Mouse (Mus musculus) effector memory CD4-positive, alpha-beta T cell, adult 7 months (primary cell): Measurements from ENCODE around the gene Grap2. TPM values are rescaled to one million over a fixed set of nuclear protein-coding genes. Genes with fewer than 3 reads are reported as not detected.

Source experiments
- polyA plus RNA-seq: library from polyadenylated mRNA; unstranded; fragments of 100-300 nt; shearing (Covaris generic); gene quantifications from one replicate; pipeline ENCODE4 v1.2.1, GENCODE M21; 2017

The Grap2 gene
- 106 TPM for polyA plus RNA-seq

DNA sequence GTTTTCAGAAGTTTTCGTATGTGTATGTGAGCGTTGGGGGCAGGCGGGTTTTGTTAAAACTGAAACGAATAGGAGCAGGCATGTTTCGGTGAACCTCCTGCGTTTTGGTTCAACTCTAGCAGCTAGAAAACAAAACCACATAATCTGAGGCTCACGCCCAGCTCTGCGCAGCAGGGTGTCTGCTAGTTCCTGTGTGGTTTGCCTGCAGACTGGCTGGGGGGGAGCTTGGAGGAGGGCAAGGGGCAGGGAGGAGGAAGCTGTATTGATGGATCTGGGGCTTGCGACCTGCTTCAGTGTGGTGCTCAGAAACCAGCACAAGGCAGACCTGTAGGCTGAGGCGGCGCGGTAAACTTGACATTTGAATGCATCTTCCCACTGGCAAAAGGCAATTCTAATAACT lies at the start of gene Grap2:
TSS of gene Grap2 (plus strand) at position 304 of the 400 bp plus-strand sequence.

DNA sequence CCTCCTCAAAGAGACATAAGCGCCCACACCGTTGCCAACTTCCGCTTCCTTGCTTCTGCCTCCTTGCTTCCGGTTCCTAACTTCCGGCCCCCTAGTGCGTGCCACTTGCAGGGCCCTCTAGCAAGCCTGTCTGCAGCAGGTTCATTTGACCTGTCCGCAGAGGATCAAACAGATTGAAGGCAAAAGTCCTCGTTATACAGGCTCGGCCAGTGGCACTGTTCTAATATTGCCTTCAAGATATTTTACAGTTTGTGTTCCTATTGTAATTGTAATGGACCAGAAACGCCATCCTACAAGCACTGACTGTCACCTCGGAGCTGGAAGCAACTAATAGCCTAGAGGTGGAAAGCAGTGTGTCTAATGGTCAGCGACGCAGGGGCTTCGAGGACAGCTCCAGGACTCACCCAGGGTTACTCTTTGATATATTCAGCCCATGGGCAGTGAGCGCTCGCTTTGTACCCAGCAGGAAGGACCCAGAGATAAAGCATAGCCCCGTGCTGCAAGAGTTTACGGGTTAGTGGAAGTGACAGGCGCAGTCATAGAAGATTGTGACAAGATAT lies 7.2 kb upstream of the Grap2 start, which contains the start of gene Enthd1:
TSS of gene Enthd1 (minus strand) at position 51 of the 560 bp plus-strand sequence.

GRCm38 (mm10) chr15:80671295-80672252 lies 99.2 kb downstream of the Grap2 start, which contains the start of gene Fam83f:
Gene Fam83f (plus strand): TSS chr15:80671847.

Other genes with a start within 250 kb of the Grap2 start
- gene Enthd1, start 7.4 kb upstream of the Grap2 start, polyA plus RNA-seq = not detected
- 0.16 TPM for gene Fam83f, start 99.3 kb downstream of the Grap2 start, polyA plus RNA-seq
- 49.2 TPM for gene Tnrc6b, start 138.7 kb downstream of the Grap2 start, polyA plus RNA-seq